Mouse (Mus musculus) right cerebral cortex, postnatal 10 days (tissue): Measurements from ENCODE around the gene Map4k4.

Experiments
- DNase-seq, 2 experiments: peaks; one replicate each; pipeline ENCODE4 v3.0.0; 2021; ENCODE audit warnings: low spot score in 2 of 2

Gene Map4k4

DNA sequence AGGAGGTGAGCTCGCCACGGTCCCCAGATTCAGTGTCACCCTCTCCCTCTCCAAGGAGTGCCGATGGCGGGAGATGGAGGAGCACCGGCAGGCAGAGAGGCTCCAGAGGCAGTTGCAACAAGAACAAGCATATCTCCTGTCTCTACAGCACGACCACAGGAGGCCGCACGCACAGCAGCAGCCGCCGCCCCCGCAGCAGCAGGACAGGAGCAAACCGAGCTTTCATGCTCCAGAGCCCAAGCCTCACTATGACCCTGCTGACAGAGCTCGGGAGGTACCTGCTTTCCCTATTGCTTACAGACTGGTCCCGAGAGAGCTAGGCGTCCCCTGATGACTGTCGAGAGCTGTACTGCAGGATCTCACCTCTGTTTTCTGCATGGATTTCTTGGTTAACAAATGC, 99.8 kb downstream of the Map4k4 start:
- DNase-seq, result no peak

DNA sequence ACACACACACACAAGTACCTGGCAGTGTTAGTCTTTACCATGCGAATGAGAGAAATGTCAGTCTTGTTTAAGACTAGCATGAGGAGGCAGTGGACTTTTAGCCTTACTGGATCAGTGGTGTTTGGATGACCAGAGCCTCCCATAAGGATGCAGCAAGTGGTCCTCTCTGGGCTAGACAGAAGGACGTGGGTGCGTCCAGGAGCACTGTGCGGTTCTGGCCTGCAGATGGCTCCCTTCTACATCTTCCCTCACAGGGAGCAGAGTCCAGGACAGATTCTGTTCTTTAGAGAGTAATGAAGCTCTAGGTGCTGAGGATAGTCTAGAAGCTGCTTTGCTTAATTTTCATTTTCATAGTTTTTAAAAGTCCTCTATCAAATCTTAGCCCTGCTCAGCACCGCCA, 100.2 kb downstream of the Map4k4 start:
- no peak for DNase-seq

DNA sequence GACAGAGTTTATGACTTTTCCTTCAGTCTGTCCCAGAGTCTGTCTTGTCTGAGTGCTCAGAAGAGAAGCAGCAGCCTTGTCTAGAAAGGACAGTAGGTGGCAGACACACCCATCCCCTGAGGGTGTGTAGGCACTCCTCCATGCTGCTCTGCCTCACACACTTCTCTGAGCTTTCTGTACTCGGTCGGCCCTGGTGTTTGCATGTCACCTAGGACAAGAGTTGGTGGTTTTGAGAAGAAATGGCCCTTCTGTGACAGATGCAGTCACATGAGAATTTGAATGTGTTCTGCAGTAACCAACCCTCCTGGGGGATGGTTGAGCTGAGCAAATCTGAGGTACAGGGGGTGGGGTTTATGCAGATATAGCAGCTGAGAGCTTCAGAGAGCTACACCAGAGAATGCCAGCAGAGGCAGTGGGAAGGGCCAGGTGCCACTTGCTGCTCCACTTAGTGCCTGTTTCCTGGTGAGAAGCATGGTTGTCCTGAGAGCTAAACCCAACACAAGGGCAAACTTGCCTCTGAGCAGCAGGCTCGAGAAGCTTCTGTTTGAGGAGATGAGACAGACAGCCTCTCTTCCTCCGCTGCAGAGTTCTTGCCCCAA, 101.5 kb downstream of the Map4k4 start:
- no peak for DNase-seq

GRCm38 (mm10) chr1:40006043-40006651, 105.4 kb downstream of the Map4k4 start:
- DNase-seq, result no peak

GRCm38 (mm10) chr1:40007962-40008471, 107.3 kb downstream of the Map4k4 start:
- DNase-seq, result no peak

- DNase-seq, result no peak
Measured at GRCm38 (mm10) chr1:40012696-40013095, 112.0 kb downstream of the Map4k4 start.

- DNase-seq, result no peak
Measured at GRCm38 (mm10) chr1:40015066-40015678, 114.5 kb downstream of the Map4k4 start.

- no peak for DNase-seq
Measured at GRCm38 (mm10) chr1:40021617-40022016, 120.9 kb downstream of the Map4k4 start.

GRCm38 (mm10) chr1:40022472-40023135, 121.9 kb downstream of the Map4k4 start:
- no peak for DNase-seq

DNA sequence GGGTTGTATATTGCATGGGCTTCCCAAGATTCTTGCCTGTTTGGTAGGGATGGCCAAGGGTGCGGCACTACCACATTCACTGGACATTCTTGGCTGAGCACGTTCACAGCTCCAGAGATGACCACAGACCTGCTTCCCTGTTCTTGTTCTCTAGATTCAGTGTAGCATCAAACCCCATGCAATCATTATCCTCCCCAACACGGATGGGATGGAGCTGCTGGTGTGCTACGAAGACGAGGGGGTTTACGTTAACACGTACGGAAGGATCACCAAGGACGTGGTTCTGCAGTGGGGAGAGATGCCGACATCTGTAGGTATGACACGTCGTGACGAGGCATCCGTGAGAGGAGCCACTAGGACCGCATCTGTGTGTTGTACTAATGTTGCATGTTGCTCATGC, 122.5 kb downstream of the Map4k4 start:
- DNase-seq, result no peak

GRCm38 (mm10) chr1:40023748-40024147, 123.0 kb downstream of the Map4k4 start:
- DNase-seq, result no peak

DNA sequence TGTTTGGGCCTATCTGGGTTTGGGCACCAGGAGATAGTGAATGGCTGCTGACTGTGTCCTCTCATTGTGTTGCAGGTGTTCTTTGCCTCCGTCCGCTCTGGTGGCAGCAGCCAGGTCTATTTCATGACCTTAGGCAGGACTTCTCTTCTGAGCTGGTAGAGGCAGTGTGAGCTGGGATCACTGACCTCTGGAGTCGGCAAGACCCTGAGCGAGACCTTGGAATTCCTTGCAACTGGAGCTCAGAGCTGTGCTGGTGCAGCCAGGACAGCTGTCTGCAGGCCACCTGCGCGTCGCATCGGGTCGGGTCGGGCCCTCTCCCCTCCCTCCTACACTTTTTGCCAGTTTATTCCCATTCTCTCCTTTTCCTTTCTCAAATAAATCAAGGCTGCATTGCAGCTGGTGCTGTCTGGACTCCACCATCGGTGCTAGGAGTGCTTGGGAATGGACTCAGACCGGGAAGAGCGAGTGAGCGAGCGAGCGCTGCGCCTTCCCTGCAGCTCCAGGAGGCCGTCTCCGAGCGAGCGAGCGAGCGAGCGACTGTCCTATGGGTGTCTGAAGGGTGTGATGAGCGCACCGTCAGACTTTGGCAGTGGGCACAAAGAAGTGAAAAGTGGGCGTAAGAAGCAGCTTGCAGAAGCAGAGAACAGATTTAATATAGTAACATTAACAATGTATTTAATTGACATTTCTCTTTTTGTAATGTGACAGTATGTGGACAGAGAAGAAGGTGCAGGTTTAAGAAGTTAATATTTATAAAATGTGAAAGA, 124.0 kb downstream of the Map4k4 start:
- DNase-seq, result no peak

- DNase-seq, result no peak
Measured at GRCm38 (mm10) chr1:40025416-40025815, 124.7 kb downstream of the Map4k4 start.

- DNase-seq, result no peak
Measured at GRCm38 (mm10) chr1:40027116-40027620, 126.5 kb downstream of the Map4k4 start.

DNA sequence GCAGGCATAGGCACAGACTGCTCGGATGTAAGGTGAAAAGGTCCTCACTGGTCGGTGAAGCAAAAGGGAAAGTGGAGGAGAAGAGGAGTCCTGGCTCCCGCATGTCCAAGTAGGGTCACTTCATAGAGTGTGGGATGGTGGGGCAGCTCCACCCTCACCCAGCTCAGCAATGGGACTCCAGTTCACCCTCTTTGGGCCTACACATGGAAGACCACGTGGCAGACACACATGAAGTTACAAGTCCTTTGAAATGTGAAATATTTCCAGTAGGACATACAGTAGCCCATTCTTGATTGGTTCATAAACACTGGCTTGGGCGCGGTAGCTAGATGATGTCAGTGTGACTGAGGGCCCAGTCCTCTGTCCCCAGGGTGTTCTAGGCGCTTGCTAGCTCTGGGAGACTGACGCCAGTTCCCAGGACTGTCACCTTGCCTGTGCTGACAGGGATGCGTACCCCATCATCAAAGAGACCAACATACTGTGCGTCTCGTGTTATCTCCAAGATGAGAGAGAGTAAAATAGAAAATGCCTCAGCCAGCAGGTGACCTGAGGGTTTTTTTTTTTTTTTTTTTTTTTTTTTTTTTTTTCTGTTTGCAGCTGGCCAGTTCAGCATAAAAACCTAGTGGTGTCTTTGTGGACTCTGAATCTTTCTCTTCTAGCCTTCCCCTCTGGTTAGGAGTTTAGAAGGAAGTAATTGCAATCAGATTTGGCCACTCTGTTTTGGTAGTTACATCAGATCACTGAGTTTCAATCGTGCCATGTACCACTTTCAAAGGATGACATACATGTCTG, 127.7 kb downstream of the Map4k4 start:
- no peak for DNase-seq

- no peak for DNase-seq
Measured at GRCm38 (mm10) chr1:40029597-40029996, 128.9 kb downstream of the Map4k4 start.

GRCm38 (mm10) chr1:40030287-40030975, 129.7 kb downstream of the Map4k4 start:
- no peak for DNase-seq

- no peak for DNase-seq
Measured at GRCm38 (mm10) chr1:40030976-40031356, 130.3 kb downstream of the Map4k4 start.

GRCm38 (mm10) chr1:40031626-40032025, 130.9 kb downstream of the Map4k4 start:
- DNase-seq, result no peak

GRCm38 (mm10) chr1:40033315-40033714, 132.6 kb downstream of the Map4k4 start:
- DNase-seq, result no peak
